Mouse (Mus musculus) lung, adult 18-20 months (tissue): ENCODE results near the gene Cnpy1.

Experiments used
- DNase-seq, 2 experiments: peaks; one replicate each; pipeline ENCODE4 v3.0.0; 2022; ENCODE audit warnings: mixed read lengths in 2 of 2

The Cnpy1 gene

DNA sequence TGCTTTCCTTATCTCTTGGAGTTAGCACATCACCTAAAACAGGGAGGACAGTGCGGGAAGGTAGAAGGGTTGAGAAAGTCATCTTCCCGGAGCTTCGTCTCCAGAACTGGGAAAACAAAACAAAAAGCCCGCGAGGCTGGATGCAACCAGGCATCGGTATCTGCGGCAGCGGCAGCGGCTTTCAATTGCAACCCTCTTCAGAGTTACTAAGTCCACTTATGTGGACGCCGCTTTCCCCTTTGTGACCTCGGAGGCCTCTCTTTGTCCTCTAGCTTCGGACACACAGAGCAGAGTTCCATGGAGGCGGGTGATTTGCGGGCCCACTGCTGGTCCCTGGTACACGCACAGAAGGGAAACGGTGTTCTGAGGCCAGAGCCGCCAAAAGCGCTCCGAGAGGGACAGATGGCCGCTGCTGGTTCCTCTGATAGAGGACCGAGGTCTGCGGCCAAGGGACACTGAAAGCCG lies 83.6 kb downstream of the Cnpy1 start:
- DNase-seq: no peak

DNA sequence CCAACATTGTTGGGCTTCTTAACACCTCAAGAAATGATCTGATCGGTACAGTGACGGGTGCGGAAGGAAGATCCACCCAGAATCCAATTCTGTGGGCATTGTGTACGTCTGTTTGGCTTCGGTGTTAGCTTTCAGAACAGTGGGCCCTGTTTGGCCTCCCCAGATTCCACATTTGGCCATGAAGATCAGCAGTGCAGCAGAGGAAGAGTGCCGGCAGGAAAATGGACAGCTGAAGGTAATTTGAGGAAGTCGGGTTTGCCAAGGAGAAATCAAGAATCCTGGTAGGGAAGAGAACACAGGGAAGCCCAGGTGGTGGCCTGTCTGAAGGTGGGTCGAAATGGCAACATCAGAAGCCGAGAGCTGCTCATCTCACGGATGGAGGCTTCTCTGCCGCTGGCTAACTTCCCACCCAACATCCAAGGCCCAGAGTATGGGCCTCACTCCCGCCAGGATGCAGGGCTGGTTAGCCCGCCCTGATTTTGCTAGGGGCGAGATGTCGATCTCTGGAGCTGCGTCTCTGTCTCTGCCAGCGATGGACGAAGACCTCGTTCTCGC lies 84.1 kb downstream of the Cnpy1 start:
- no peak for DNase-seq

GRCm38 (mm10) chr5:28159891-28160470 lies 85.6 kb downstream of the Cnpy1 start:
- DNase-seq: no peak

- no peak for DNase-seq
Observed at GRCm38 (mm10) chr5:28159072-28159458, 86.5 kb downstream of the Cnpy1 start.

DNA sequence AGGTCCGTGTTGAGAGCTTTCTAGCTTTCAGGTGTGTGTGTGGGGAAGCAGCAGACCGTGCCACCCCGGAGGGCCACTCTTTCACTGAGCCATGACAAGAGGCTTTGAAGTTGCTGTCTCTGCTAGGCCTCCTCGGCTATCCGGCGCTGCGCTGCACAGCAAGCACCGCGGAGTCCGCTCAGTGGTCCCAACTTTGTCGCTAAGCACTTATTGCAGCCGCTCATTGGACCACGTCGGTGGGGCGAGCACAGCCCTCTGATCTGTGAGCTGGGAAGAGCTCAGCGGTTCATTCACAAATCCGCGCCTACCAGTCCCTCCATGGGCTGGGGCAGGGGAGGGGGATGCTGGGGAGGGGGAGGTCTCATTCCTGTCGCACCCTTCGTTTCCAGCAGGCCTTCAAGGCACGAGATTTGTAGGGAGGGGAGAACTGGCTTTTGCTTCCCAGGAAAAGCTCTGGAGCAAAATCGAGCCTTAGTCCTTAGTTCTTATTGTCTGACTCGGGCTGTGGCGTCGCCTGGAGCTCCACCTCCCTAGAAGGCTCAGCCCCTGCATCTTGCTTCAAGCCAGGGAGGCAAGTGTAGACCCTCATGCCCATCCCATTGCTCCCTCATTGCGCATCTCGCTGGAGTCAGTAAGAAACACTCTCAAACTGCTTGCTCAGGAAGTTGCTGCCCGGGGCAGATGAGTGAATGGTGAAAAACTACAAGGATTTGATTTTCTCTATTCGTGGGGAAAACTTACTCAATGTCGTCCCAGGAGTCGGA lies 87.1 kb downstream of the Cnpy1 start:
- no peak for DNase-seq

GRCm38 (mm10) chr5:28157781-28158180 lies 87.8 kb downstream of the Cnpy1 start:
- no peak for DNase-seq

DNA sequence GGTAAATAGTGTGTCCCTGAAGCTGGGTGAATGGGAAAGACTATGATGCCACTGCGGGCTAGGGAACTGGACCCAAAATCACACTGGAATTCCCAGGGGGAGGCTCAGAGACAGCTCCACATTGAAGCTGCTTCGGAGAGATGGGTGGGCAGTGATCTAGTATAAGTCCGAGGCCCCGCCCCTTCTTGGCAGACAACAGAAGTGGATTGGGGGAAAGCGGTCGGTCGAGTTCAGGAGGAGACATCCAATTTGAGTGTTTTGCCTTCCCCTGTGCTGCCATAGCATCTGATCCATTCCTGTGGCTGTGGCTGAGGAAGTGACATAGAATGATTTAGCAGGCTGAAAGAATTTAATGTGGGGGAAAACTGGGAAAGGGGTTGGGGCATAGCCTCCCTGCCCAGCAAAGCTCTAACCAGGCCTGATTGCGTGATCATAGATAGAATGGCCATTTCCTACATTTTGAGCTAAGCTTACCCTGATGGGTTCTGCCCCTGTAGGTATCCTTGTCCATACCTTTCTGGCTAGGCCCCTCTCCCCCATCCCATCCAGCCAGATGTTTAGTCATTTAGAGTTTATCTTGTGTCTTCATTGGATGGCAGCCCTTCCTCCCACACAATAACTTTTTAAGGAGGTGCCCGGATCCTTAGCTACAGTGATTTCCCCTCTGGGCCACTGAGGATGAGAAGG lies 88.4 kb downstream of the Cnpy1 start:
- no peak for DNase-seq
